Mouse (Mus musculus) myocyte (in vitro differentiated cells): ENCODE data around the gene Serpina3j.
"Not testable (repeated sequence)": the region's sequence is repeated elsewhere in the genome, so short reads cannot be mapped to it uniquely, and the experiment has no call there.

Experiments
- CEBPB ChIP-seq: IDR thresholded peaks from 2 replicates; pipeline ENCODE4 v1.6.1; 2011; ENCODE audit warnings: mild to moderate bottlenecking, moderate library complexity; ENCODE audit not compliant: poor library complexity, insufficient read depth, severe bottlenecking
- E2F4 ChIP-seq: IDR thresholded peaks from one replicate; pipeline ENCODE4 v1.6.1; 2011; ENCODE audit warnings: mild to moderate bottlenecking, control low read depth, moderate library complexity; ENCODE audit not compliant: insufficient read depth
- MAX ChIP-seq: IDR thresholded peaks from one replicate; pipeline ENCODE4 v1.6.1; 2011; ENCODE audit warnings: low read depth, mild to moderate bottlenecking, control low read depth
- MYOD1 ChIP-seq, 3 experiments: IDR thresholded peaks; one replicate each; pipeline ENCODE4 v1.6.1; 2011; ENCODE audit warnings: control low read depth in 2 of 3, low read depth in 2 of 3, mild to moderate bottlenecking in 2 of 3, moderate library complexity in 1 of 3; ENCODE audit not compliant: insufficient read length in 2 of 3, control insufficient read depth in 1 of 3
- MYOG ChIP-seq, 3 experiments: IDR thresholded peaks; one replicate each; pipeline ENCODE4 v1.6.1; 2011; ENCODE audit warnings: control low read depth in 2 of 3, low read depth in 2 of 3, mild to moderate bottlenecking in 2 of 3; ENCODE audit not compliant: insufficient read length in 2 of 3, control insufficient read depth in 1 of 3, insufficient read depth in 1 of 3
- POLR2A ChIP-seq: IDR thresholded peaks from one replicate; pipeline ENCODE4 v1.6.1; 2011; ENCODE audit warnings: low read depth, mild to moderate bottlenecking, control low read depth, moderate library complexity; ENCODE audit not compliant: insufficient read length
- POLR2AphosphoS2 ChIP-seq: IDR thresholded peaks from one replicate; pipeline ENCODE4 v1.6.1; 2011; ENCODE audit warnings: low read depth, control low read depth; ENCODE audit not compliant: insufficient read length
- SRF ChIP-seq: IDR thresholded peaks from one replicate; pipeline ENCODE4 v1.6.1; 2011; ENCODE audit warnings: low read depth; ENCODE audit not compliant: control insufficient read depth, insufficient read length
- TCF3 ChIP-seq: IDR thresholded peaks from one replicate; pipeline ENCODE4 v1.6.1; 2011; ENCODE audit warnings: low read depth, control low read depth; ENCODE audit not compliant: insufficient read length
- USF1 ChIP-seq: IDR thresholded peaks from one replicate; pipeline ENCODE4 v1.6.1; 2011; ENCODE audit warnings: low read depth, mild to moderate bottlenecking, control low read depth, moderate library complexity

- TF ChIP-seq POLR2A; MYOD1 (IDR thresholded peaks at IDR 0.05; ENCODE audit: control insufficient read depth in 1 of 3, insufficient read length in 2 of 3, low read depth in 2 of 3); CEBPB; MYOG (IDR thresholded peaks at IDR 0.05; ENCODE audit: control insufficient read depth in 1 of 3, insufficient read depth in 1 of 3, insufficient read length in 2 of 3, low read depth in 2 of 3); MAX; TCF3; POLR2AphosphoS2; USF1; E2F4; SRF: not testable (repeated sequence)
Observed at GRCm38 (mm10) chr12:104342489-104342888, 28.1 kb downstream of the Serpina3j start.
